Mouse (Mus musculus) forebrain, postnatal 0 days (tissue): ENCODE measurements at regions not wholly inside any gene's neighbourhood (a gene's known extent, or its start where the extent isn't known, plus 50 kb on each side); places are given as distances from the start of the nearest gene placed in this dataset.

Source experiments
- ATAC-seq: fragments of 200-750 bp; cut with Nextera tagmentation; 2 replicates; pipeline ENCODE4 v1.8.0; 2017; ENCODE audit warnings: mild to moderate bottlenecking, moderate library complexity
- DNase-seq: peaks from one replicate; pipeline ENCODE4 v3.0.0-alpha.2; 2015
- H3K27ac ChIP-seq: fragments of 300-500 bp; sonication (generic); 2 replicates; pipeline ENCODE4 v1.5.1; 2014; ENCODE audit warnings: low read depth, mild to moderate bottlenecking, antibody characterized with exemption, low read length, moderate library complexity, mixed read lengths
- H3K27me3 ChIP-seq: fragments of 300-500 bp; sonication (generic); 2 replicates; pipeline ENCODE4 v1.6.1; 2014; ENCODE audit warnings: mild to moderate bottlenecking, low read length, mixed read lengths; ENCODE audit not compliant: insufficient read depth
- H3K36me3 ChIP-seq: fragments of 300-500 bp; sonication (generic); 2 replicates; pipeline ENCODE4 v1.6.1; 2014; ENCODE audit warnings: mild to moderate bottlenecking, moderate library complexity; ENCODE audit not compliant: insufficient read depth
- H3K4me1 ChIP-seq: fragments of 300-500 bp; sonication (generic); 2 replicates; pipeline ENCODE4 v1.6.1; 2014; ENCODE audit warnings: antibody characterized with exemption; ENCODE audit not compliant: insufficient read depth
- H3K4me2 ChIP-seq: fragments of 300-500 bp; sonication (generic); 2 replicates; pipeline ENCODE4 v1.6.1; 2014; ENCODE audit warnings: low read depth, mild to moderate bottlenecking, moderate library complexity
- H3K4me3 ChIP-seq: fragments of 300-500 bp; sonication (generic); 2 replicates; pipeline ENCODE4 v1.5.1; 2014; ENCODE audit warnings: low read depth, low read length, mixed read lengths
- H3K9ac ChIP-seq: fragments of 300-500 bp; sonication (generic); 2 replicates; pipeline ENCODE4 v1.6.1; 2014; ENCODE audit warnings: mild to moderate bottlenecking
- H3K9me3 ChIP-seq: fragments of 300-500 bp; sonication (generic); 2 replicates; pipeline ENCODE4 v1.6.1; 2016; ENCODE audit warnings: low read length
- CTCF ChIP-seq: sonication (generic); IDR thresholded peaks from 2 replicates; pipeline ENCODE4 v1.5.1; 2016; ENCODE audit warnings: antibody characterized with exemption, control low read depth, low read depth
- WGBS: fragments of 180-500 bp; shearing (Covaris S2); extraction: QIAGEN DNeasy Blood & Tissue Kit; methylation state at CpG from one replicate; pipeline ENCODE4 v1.1.7; 2014; 5-methylcytosine and 5-hydroxymethylcytosine counted together

- no peak overlapping the region for H3K4me2 ChIP-seq
- DNase-seq (no peak), ATAC-seq (no peak)
- no peak overlapping the region for H3K4me3 ChIP-seq
- no peak for TF ChIP-seq CTCF
- no peaks in the 10 kb centered on the region for H3K4me1 ChIP-seq
- H3K9ac ChIP-seq, result no peak overlapping the region
- H3K27me3 ChIP-seq, result no peaks in the 10 kb centered on the region
- WGBS, result 94% methylated on average over 5 of the region's 5 CpGs
- no peak overlapping the region for H3K27ac ChIP-seq
- H3K9me3 ChIP-seq, result no peaks in the 10 kb centered on the region
- H3K36me3 ChIP-seq, result no peaks in the 10 kb centered on the region
Measured at GRCm38 (mm10) chr12:16006286-16006685, 189.6 kb upstream of the Trib2 start.

GRCm38 (mm10) chr12:16001811-16002210 lies 185.1 kb upstream of the Trib2 start:
- H3K27me3 ChIP-seq, result no peaks in the 10 kb centered on the region
- no peaks in the 10 kb centered on the region for H3K9me3 ChIP-seq
- H3K36me3 ChIP-seq, result no peaks in the 10 kb centered on the region
- no peak overlapping the region for H3K9ac ChIP-seq
- no peak for TF ChIP-seq CTCF
- no peak overlapping the region for H3K27ac ChIP-seq
- H3K4me2 ChIP-seq, result no peak overlapping the region
- no peak for ATAC-seq
- no peak overlapping the region for H3K4me3 ChIP-seq
- WGBS, result 86% methylated on average over 7 of the region's 7 CpGs
- no peaks in the 10 kb centered on the region for H3K4me1 ChIP-seq
- DNase-seq, result no peak

- Histone ChIP-seq H3K4me3 (no peak overlapping the region), H3K9me3 (no peaks in the 10 kb centered on the region), H3K4me1 (no peaks in the 10 kb centered on the region), H3K27me3 (no peaks in the 10 kb centered on the region), H3K9ac (no peak overlapping the region), H3K36me3 (no peaks in the 10 kb centered on the region), H3K27ac (no peak overlapping the region), H3K4me2 (no peak overlapping the region)
- 92% methylated on average over 5 of the region's 5 CpGs for WGBS
- ATAC-seq (no peak), DNase-seq (no peak)
- no peak for TF ChIP-seq CTCF
Measured at GRCm38 (mm10) chr12:16001225-16001624, 184.5 kb upstream of the Trib2 start.

GRCm38 (mm10) chr12:15998331-15998730 lies 181.6 kb upstream of the Trib2 start:
- no peak for DNase-seq
- no peak overlapping the region for H3K9ac ChIP-seq
- no peak overlapping the region for H3K27ac ChIP-seq
- H3K4me3 ChIP-seq, result no peak overlapping the region
- no peak overlapping the region for H3K4me2 ChIP-seq
- no peaks in the 10 kb centered on the region for H3K4me1 ChIP-seq
- no peaks in the 10 kb centered on the region for H3K36me3 ChIP-seq
- no peak for ATAC-seq
- H3K27me3 ChIP-seq, result no peaks in the 10 kb centered on the region
- no peak for TF ChIP-seq CTCF
- no peaks in the 10 kb centered on the region for H3K9me3 ChIP-seq

- Histone ChIP-seq H3K36me3 (no peaks in the 10 kb centered on the region), H3K9me3 (no peaks in the 10 kb centered on the region), H3K4me1 (no peaks in the 10 kb centered on the region), H3K27ac (no peak overlapping the region), H3K4me3 (no peak overlapping the region), H3K4me2 (no peak overlapping the region), H3K9ac (no peak overlapping the region), H3K27me3 (no peaks in the 10 kb centered on the region)
- 82% methylated on average over 3 of the region's 3 CpGs for WGBS
- TF ChIP-seq CTCF, result no peak
- ATAC-seq, result no peak
- DNase-seq, result no peak
Measured at GRCm38 (mm10) chr12:15993866-15994265, 177.1 kb upstream of the Trib2 start.

GRCm38 (mm10) chr12:15986351-15986750 lies 169.6 kb upstream of the Trib2 start:
- H3K4me1 ChIP-seq, result no peaks in the 10 kb centered on the region; the same call in 1 of the 2 replicates
- H3K4me3 ChIP-seq, result no peak overlapping the region
- no peaks in the 10 kb centered on the region for H3K36me3 ChIP-seq
- H3K9ac ChIP-seq, result no peak overlapping the region
- no peak overlapping the region for H3K27ac ChIP-seq
- no peaks in the 10 kb centered on the region for H3K9me3 ChIP-seq
- no peaks in the 10 kb centered on the region for H3K27me3 ChIP-seq
- DNase-seq (no peak), ATAC-seq (no peak)
- no peak overlapping the region for H3K4me2 ChIP-seq
- no peak for TF ChIP-seq CTCF

GRCm38 (mm10) chr12:15985649-15986048 lies 168.9 kb upstream of the Trib2 start:
- Histone ChIP-seq H3K27me3 (no peaks in the 10 kb centered on the region), H3K9me3 (no peaks in the 10 kb centered on the region), H3K27ac (no peak overlapping the region), H3K4me3 (no peak overlapping the region), H3K36me3 (no peaks in the 10 kb centered on the region), H3K9ac (no peak overlapping the region), H3K4me2 (no peak overlapping the region), H3K4me1 (no peaks in the 10 kb centered on the region; the same call in 1 of the 2 replicates)
- DNase-seq (no peak), ATAC-seq (no peak)
- WGBS, result 79% methylated on average over 2 of the region's 2 CpGs
- TF ChIP-seq CTCF, result no peak
